Mouse (Mus musculus): ENCODE data around the gene Gabrr1. TPM values are rescaled to one million over a fixed set of nuclear protein-coding genes. Genes with fewer than 3 reads are reported as not detected.

The Gabrr1 gene
- polyA plus RNA-seq, 1 experiment from 2014 or later = 0.06 TPM

Other genes with a start within 250 kb of the Gabrr1 start
- 12.6 and 12.7 TPM in 2 replicates for gene Ankrd6, start 181.7 kb upstream of the Gabrr1 start, polyA plus RNA-seq (2016; fragmentation: Nextera tagmentation; extraction: Ambion mirVana)
- 16.1 and 19.6 TPM in 2 replicates for gene Rragd, start 149.5 kb upstream of the Gabrr1 start, polyA plus RNA-seq (2016; fragmentation: Nextera tagmentation; extraction: Ambion mirVana)
- 36.2 and 39.7 TPM in 2 replicates for gene Ube2j1, start 101.1 kb upstream of the Gabrr1 start, polyA plus RNA-seq (2016; fragmentation: Nextera tagmentation; extraction: Ambion mirVana)
- 0.29 and 0.38 TPM in 2 replicates for gene Gabrr2, start 69.5 kb upstream of the Gabrr1 start, polyA plus RNA-seq (2016; fragmentation: Nextera tagmentation; extraction: Ambion mirVana)
- 2.1 TPM in 2 replicates for gene Pm20d2, start 57.2 kb downstream of the Gabrr1 start, polyA plus RNA-seq (2016; fragmentation: Nextera tagmentation; extraction: Ambion mirVana)
- gene Srsf12, start 76.5 kb downstream of the Gabrr1 start, polyA plus RNA-seq (2016; fragmentation: Nextera tagmentation; extraction: Ambion mirVana) = 14.9 and 15.5 TPM in 2 replicates
- 127 and 137 TPM in 2 replicates for gene Pnrc1, start 157.6 kb downstream of the Gabrr1 start, polyA plus RNA-seq (2016; fragmentation: Nextera tagmentation; extraction: Ambion mirVana)
- 32.0 and 33.4 TPM in 2 replicates for gene Rngtt, start 177.8 kb downstream of the Gabrr1 start, polyA plus RNA-seq (2016; fragmentation: Nextera tagmentation; extraction: Ambion mirVana)